Mouse (Mus musculus) midbrain, embryonic 12.5 days (tissue): ENCODE results near the gene Hist1h2bm. TPM values are rescaled to one million over a fixed set of nuclear protein-coding genes. Genes with fewer than 3 reads are reported as not detected.
A peak's percentile ranks its signal among the peaks of the same experiment; 100 is the strongest.
"Not testable (repeated sequence)": the region's sequence is repeated elsewhere in the genome, so short reads cannot be mapped to it uniquely, and the experiment has no call there.

Experiments
- ATAC-seq: fragments of 200-750 bp; cut with Nextera tagmentation; 2 replicates; pipeline ENCODE4 v1.8.0; 2017; ENCODE audit warnings: low read depth, moderate TSS enrichment, moderate library complexity; ENCODE audit not compliant: low FRiP score
- H3K27ac ChIP-seq: fragments of 300-500 bp; sonication (generic); replicated peaks from 2 replicates; pipeline ENCODE4 v1.5.1; 2016; ENCODE audit warnings: mild to moderate bottlenecking
- H3K27me3 ChIP-seq: fragments of 300-500 bp; sonication (generic); 2 replicates; pipeline ENCODE4 v1.6.1; 2016; ENCODE audit warnings: mild to moderate bottlenecking
- H3K36me3 ChIP-seq: fragments of 300-500 bp; sonication (generic); 2 replicates; pipeline ENCODE4 v1.6.1; 2016
- H3K4me1 ChIP-seq: fragments of 300-500 bp; sonication (generic); 2 replicates; pipeline ENCODE4 v1.6.1; 2016
- H3K4me2 ChIP-seq: fragments of 300-500 bp; sonication (generic); replicated peaks from 2 replicates; pipeline ENCODE4 v1.6.1; 2016; ENCODE audit warnings: mild to moderate bottlenecking, moderate library complexity
- H3K4me3 ChIP-seq: fragments of 300-500 bp; sonication (generic); 2 replicates; pipeline ENCODE4 v1.5.1; 2016; ENCODE audit warnings: mild to moderate bottlenecking
- H3K9ac ChIP-seq: fragments of 300-500 bp; sonication (generic); replicated peaks from 2 replicates; pipeline ENCODE4 v1.6.1; 2016; ENCODE audit warnings: mild to moderate bottlenecking, moderate library complexity
- H3K9me3 ChIP-seq: fragments of 300-500 bp; sonication (generic); 2 replicates; pipeline ENCODE4 v1.6.1; 2016; ENCODE audit warnings: mild to moderate bottlenecking
- WGBS: fragments of 180-500 bp; shearing (Covaris S2); methylation state at CpG from one replicate; pipeline ENCODE4 v1.1.7; 2016; 5-methylcytosine and 5-hydroxymethylcytosine counted together
- polyA plus RNA-seq: library from polyadenylated mRNA; unstranded; fragments of >200 nt; fragmentation: Nextera tagmentation; extraction: Ambion mirVana; gene quantifications from 2 replicates; pipeline ENCODE4 v1.2.1, GENCODE M21; 2016

Hist1h2bm gene
- polyA plus RNA-seq = 5.8 TPM in 2 replicates

DNA sequence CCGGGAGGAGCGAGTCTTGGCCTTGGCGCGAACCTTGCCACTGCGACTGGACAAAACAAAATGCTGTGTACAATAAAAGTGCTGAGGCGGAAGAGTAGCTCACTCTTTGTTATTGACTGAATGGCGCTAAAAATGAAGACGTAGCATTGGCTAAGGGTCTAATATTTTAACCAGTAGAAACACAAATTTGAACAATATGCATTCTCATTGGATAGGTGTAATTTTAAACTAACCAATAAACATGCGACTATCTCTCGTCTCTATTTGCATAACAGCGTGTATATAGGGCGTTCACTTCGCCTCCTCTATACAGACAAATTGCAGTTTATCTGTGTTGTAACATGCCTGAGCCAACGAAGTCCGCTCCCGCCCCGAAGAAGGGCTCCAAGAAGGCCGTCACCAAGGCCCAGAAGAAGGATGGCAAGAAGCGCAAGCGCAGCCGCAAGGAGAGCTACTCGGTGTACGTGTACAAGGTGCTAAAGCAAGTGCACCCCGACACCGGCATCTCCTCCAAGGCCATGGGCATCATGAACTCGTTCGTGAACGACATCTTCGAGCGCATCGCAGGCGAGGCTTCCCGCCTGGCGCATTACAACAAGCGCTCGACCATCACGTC, at the start of gene Hist1h2bm:
TSS of gene Hist1h2bm (plus strand) at position 288 of the 616 bp plus-strand sequence.
- WGBS = under 1% methylated on average over 37 of the region's 37 CpGs
- Histone ChIP-seq H3K9ac (peak within 1 kb of the TSS; percentile 65), H3K4me3 (peak within 1 kb of the TSS; percentile 42), H3K4me2 (peak within 1 kb of the TSS; percentile 57), H3K4me1 (peaks cover 22% of the 10 kb centered on the region), H3K27ac (peak within 1 kb of the TSS; percentile 91)
- peak; percentile 96 for ATAC-seq
- not testable (repeated sequence) for H3K36me3 ChIP-seq, H3K9me3 ChIP-seq, H3K27me3 ChIP-seq

DNA sequence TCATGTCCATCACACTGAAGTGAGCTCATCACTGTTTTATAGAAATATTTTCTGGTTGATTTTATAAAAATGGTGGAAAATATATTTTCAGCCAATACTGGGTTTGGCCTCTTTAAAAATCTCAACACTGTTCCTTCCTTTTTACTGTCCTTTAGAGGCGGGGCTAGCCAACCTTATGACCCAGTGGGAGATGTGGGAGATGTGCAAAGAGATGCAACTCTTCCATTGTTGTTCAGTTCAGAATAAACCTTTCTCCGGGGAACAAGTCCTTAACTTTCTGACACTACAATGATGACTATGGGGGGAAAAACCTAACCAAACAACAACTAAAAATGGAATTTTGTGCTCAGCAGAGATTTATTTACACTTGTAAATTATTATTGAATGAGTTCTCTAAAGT, 44.5 kb upstream of the Hist1h2bm start, which contains the start of gene Olfr1360:
TSS of gene Olfr1360 (minus strand) at position 101 of the 400 bp plus-strand sequence.
- Histone ChIP-seq H3K9me3 (no peaks in the 10 kb centered on the region), H3K27ac (no peak within 1 kb of the TSS), H3K4me3 (no peak within 1 kb of the TSS), H3K4me2 (no peak within 1 kb of the TSS), H3K4me1 (no peaks in the 10 kb centered on the region), H3K9ac (no peak within 1 kb of the TSS), H3K36me3 (no peaks in the 10 kb centered on the region), H3K27me3 (no peaks in the 10 kb centered on the region)
- 88% methylated on average over 2 of the region's 2 CpGs for WGBS
- no peak for ATAC-seq

DNA sequence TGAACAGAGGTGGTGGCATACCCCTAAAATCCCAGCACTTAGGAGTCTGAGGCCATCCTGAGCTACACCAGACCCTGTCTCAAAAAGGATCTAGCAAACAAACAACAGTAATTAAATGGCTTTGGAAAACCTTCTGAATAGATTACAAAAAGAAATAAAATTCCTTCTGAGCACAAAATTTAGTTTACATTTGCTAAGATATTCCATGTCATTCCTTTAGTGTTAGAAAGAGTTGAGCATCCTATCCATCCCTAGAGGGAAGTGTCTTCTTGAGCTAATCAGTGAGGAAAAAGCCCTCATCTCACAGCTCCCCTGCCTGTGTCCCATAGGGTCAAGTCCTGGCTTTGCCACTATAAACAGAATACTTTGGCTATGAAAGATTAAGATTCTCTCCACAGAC, 24.0 kb upstream of the Hist1h2bm start, which contains the start of gene Olfr1359:
TSS of gene Olfr1359 (plus strand) at position 301 of the 400 bp plus-strand sequence.
- no peak within 1 kb of the TSS for H3K4me3 ChIP-seq
- H3K27me3 ChIP-seq = no peaks in the 10 kb centered on the region
- no peaks in the 10 kb centered on the region for H3K4me1 ChIP-seq
- no peaks in the 10 kb centered on the region for H3K36me3 ChIP-seq
- H3K9ac ChIP-seq = no peak within 1 kb of the TSS
- ATAC-seq = no peak
- no peaks in the 10 kb centered on the region for H3K9me3 ChIP-seq
- H3K4me2 ChIP-seq = no peak within 1 kb of the TSS
- H3K27ac ChIP-seq = no peak within 1 kb of the TSS

DNA sequence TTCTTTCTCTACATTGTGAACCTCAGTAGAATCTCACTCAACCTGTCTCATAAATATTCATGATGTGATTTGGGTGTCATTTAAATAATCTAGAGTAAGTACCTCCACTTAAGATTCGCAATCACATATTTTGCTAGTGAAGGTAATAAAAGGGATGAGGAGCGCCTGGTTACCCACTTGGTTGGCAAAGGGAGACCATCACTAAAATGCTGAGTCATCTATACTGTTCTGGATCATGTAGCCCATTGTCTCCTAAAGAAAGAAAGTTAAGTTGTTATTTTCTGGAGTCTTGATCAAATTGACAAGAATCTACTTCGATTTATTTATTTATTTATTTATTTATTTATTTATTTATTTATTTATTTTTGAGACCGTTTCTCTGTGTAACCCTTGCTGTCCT, 15.2 kb upstream of the Hist1h2bm start:
- Histone ChIP-seq H3K4me1 (peaks cover 4% of the 10 kb centered on the region; the same call in 1 of the 2 replicates), H3K36me3 (no peaks in the 10 kb centered on the region), H3K9ac (no peak overlapping the region), H3K27ac (no peak overlapping the region), H3K27me3 (no peaks in the 10 kb centered on the region), H3K4me3 (no peak overlapping the region), H3K4me2 (no peak overlapping the region), H3K9me3 (no peaks in the 10 kb centered on the region)
- ATAC-seq = no peak
- WGBS = 74% methylated on average over 4 of the region's 4 CpGs

DNA sequence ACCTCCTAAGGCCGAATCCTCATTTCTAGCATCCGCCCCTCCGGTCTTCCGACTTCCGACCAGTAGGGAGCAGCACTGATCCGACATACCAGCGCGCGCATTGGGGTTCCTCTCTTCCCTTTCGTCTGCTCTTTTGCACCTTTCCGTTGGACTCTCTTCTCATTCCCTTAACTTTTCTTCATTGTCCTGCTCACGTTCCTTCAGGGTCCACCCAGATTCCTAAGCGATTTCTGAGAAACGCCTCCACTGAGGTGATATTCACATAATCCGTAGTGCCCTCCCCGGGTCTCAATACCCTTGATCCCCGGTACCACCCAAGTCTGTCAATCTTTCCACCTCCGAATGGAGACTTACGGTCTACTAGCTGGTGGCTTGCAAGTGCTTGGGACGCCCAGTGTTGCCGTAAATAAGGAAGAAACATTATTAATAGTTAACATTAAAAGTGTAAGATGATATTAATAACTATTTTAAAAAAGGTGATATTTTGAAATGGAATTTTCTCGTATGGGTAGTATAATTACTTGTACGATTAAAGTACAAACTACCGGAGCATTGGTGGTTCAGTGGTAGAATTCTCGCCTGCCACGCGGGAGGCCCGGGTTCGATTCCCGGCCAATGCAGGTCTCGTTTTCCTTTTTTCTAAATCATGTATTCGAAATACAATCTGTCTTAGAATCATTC, 11.7 kb upstream of the Hist1h2bm start:
- no peaks in the 10 kb centered on the region for H3K36me3 ChIP-seq
- H3K9me3 ChIP-seq = no peaks in the 10 kb centered on the region
- peak overlapping the region; percentile 43 for H3K4me2 ChIP-seq
- peak overlapping the region; percentile 55; the same call in 1 of the 2 replicates for H3K27ac ChIP-seq
- peak overlapping the region; percentile 55 for H3K4me3 ChIP-seq
- no peaks in the 10 kb centered on the region for H3K27me3 ChIP-seq
- H3K9ac ChIP-seq = peak overlapping the region; percentile 43
- under 1% methylated on average over 32 of the region's 32 CpGs for WGBS
- H3K4me1 ChIP-seq = peaks cover 8% of the 10 kb centered on the region
- ATAC-seq = peak; percentile 85

DNA sequence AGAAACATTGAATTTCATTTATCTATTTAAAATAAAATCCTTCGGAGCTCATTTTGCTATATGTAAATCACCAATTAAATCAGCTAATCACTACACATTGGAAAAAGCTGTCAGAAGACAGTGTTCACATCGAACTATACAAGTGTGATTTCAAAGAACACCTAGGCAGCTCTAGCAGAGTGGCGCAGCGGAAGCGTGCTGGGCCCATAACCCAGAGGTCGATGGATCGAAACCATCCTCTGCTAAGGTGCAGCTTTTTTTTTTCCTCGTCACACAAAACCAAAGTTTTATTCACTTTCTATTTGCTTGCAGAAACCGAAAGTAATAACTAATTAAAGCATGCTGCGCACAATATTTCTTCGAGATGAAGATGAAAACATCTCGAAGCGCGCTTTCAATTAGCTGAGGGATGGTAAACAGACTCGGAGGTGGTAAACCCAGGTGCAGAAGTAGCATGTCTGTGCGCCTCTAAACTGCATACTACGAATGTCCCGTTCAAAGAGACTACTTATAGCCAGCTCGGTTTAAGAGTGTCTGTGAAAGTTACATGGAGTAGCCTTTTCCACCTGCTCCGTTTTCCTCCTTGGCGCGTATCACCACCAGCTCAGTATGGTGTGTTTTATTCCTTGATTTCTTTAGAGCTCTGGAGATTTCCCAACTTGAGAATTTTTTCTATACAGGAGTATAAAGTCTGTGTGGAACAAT, 10.9 kb upstream of the Hist1h2bm start:
- ATAC-seq = peak; percentile 63
- 1% methylated on average over 22 of the region's 22 CpGs for WGBS
- Histone ChIP-seq H3K4me1 (peaks cover 12% of the 10 kb centered on the region), H3K4me2 (peak overlapping the region; percentile 60), H3K27ac (no peak overlapping the region), H3K27me3 (no peaks in the 10 kb centered on the region), H3K9ac (peak overlapping the region; percentile 34), H3K36me3 (no peaks in the 10 kb centered on the region), H3K9me3 (no peaks in the 10 kb centered on the region), H3K4me3 (peak overlapping the region; percentile 44)

DNA sequence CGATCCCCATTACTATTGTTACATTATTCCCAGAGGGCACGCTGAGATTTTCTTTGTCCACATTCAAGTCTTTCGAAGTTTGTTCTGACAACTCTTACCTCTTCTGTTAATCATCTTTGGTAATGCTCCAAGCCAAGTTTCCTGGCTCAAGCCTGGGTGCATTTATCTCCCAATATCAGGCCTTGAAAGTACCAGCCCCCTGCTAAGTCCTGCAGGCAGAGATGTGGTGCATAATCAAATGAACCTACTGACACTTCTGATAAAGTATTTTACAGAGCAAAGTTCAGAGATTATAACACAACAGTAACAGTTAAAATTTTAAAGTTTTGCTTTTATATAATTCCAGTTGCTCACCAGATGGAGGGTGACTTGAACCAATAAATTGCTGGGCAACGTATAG, 10.1 kb upstream of the Hist1h2bm start:
- no peak for ATAC-seq
- no peak overlapping the region for H3K27ac ChIP-seq
- peak overlapping the region; percentile 34; the same call in 1 of the 2 replicates for H3K9ac ChIP-seq
- H3K36me3 ChIP-seq = no peaks in the 10 kb centered on the region
- H3K9me3 ChIP-seq = no peaks in the 10 kb centered on the region
- H3K4me2 ChIP-seq = peak overlapping the region; percentile 60
- 27% methylated on average over 4 of the region's 4 CpGs for WGBS
- H3K4me3 ChIP-seq = peak overlapping the region; percentile 44
- H3K4me1 ChIP-seq = peaks cover 12% of the 10 kb centered on the region
- no peaks in the 10 kb centered on the region for H3K27me3 ChIP-seq

DNA sequence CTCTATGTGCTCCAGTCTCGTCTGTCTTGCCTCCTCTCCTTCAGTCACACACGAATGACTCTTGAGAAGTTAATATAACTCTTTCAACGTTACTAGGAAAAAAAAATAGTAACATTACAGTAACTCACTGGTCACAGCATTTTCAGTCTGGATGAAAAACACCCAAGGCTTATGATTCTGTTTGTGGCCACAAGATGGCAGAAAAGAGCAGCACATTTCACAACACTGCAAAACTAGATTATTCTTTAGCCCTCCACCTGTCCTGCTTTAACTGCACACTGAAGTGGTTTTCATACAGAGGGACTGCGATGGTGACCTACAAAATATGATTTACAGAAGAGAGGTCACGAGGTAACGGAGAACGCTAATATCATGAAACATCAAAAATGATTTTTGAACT, 7.1 kb upstream of the Hist1h2bm start:
- no peak for ATAC-seq
- 3% methylated on average over 7 of the region's 7 CpGs for WGBS
- peak overlapping the region; percentile 94 for H3K27ac ChIP-seq
- no peaks in the 10 kb centered on the region for H3K36me3 ChIP-seq
- no peaks in the 10 kb centered on the region for H3K9me3 ChIP-seq
- H3K9ac ChIP-seq = peak overlapping the region; percentile 68
- peak overlapping the region; percentile 85 for H3K4me2 ChIP-seq
- H3K4me1 ChIP-seq = peaks cover 23% of the 10 kb centered on the region
- H3K27me3 ChIP-seq = no peaks in the 10 kb centered on the region
- peak overlapping the region; percentile 42 for H3K4me3 ChIP-seq

DNA sequence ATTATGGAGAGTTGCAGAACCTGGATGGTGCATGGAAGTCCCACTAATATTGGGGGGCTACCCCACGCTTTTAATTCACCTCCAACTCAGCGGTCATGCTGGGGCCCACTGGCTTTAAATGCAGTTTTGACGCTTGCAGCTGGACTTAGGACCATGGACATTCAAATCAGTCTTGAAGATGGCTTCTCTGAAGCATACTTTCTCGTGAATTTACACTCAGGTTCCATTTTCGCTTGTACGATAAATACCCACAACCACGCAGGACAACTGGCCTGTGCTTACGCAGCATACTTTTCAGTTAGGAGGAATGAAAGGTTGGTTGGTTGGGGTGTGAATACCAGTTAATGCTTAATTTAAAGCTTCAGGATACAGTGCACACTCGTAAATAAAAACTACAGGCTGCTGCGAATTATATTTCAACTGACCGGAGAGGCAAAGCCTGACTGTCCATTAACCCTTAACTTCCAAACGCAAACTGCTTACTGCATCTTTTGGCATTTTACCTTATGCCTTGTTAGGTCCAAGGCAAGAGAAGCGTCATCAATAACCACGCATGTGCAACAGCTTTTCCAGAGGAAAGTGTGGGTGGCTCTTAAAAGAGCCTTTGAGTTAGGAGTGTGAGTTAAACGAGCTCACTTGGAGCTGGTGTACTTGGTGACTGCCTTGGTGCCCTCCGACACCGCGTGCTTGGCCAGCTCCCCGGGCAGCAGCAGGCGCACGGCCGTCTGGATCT, 6.5 kb upstream of the Hist1h2bm start:
- WGBS = 2% methylated on average over 22 of the region's 22 CpGs
- no peak for ATAC-seq
- H3K36me3 ChIP-seq = no peaks in the 10 kb centered on the region
- peak overlapping the region; percentile 42 for H3K4me3 ChIP-seq
- no peaks in the 10 kb centered on the region for H3K27me3 ChIP-seq
- H3K9me3 ChIP-seq = no peaks in the 10 kb centered on the region
- H3K4me2 ChIP-seq = peak overlapping the region; percentile 85
- peak overlapping the region; percentile 94 for H3K27ac ChIP-seq
- peaks cover 23% of the 10 kb centered on the region for H3K4me1 ChIP-seq
- peak overlapping the region; percentile 68 for H3K9ac ChIP-seq

DNA sequence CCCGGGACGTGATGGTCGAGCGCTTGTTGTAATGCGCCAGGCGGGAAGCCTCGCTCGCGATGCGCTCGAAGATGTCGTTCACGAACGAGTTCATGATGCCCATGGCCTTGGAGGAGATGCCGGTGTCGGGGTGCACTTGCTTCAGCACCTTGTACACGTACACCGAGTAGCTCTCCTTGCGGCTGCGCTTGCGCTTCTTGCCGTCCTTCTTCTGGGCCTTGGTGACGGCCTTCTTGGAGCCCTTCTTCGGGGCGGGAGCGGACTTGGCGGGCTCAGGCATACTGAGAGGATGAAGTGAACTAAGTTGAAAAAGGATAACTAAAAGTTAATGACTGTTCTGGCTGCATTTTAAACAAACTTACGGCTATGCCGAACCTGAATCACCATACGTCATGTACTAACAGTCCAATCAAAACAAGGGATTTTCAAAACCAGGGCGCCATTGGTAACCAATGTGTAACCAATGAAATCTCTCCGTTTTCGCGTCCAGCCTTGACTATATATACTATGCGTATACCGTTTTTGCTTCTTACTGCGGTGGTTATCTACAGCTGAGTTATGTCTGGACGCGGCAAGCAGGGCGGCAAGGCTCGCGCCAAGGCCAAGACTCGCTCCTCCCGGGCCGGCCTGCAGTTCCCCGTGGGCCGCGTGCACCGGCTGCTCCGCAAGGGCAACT, 5.8 kb upstream of the Hist1h2bm start, which contains the start of the genes Hist1h2bl and Hist1h2ai:
TSS of gene Hist1h2bl (minus strand) at position 280 of the 676 bp plus-strand sequence.
TSS of gene Hist1h2ai (plus strand) at position 559 of the 676 bp plus-strand sequence.
- not testable (repeated sequence) for H3K36me3 ChIP-seq, H3K9me3 ChIP-seq, H3K27me3 ChIP-seq
- Histone ChIP-seq H3K4me1 (peaks cover 27% of the 10 kb centered on the region), H3K9ac (peak within 1 kb of the TSS; percentile 73), H3K27ac (peak within 1 kb of the TSS; percentile 94), H3K4me3 (peak within 1 kb of the TSS; percentile 48), H3K4me2 (peak within 1 kb of the TSS; percentile 85)
- WGBS = under 1% methylated on average over 38 of the region's 50 CpGs
- peak; percentile 92 for ATAC-seq
